Mouse (Mus musculus) brain, embryonic 18.5 days (tissue): ENCODE data around the gene Sept10.
"Not testable (repeated sequence)": the region's sequence is repeated elsewhere in the genome, so short reads cannot be mapped to it uniquely, and the experiment has no call there.

ENCODE experiments used
- DNase-seq: peaks from one replicate; pipeline ENCODE4 v3.0.0-alpha.2; 2012; ENCODE audit warnings: low read depth, low spot score

Sept10 gene

GRCm38 (mm10) chr10:59127637-59128036 lies 94.0 kb downstream of the Sept10 start:
- DNase-seq: no peak

GRCm38 (mm10) chr10:59125497-59125896 lies 96.2 kb downstream of the Sept10 start:
- no peak for DNase-seq

- DNase-seq: no peak
These were observed 101.8 kb downstream of the Sept10 start for GRCm38 (mm10) chr10:59119811-59120210.

GRCm38 (mm10) chr10:59119001-59119400 lies 102.6 kb downstream of the Sept10 start:
- no peak for DNase-seq

GRCm38 (mm10) chr10:59117555-59117954 lies 104.1 kb downstream of the Sept10 start:
- no peak for DNase-seq

GRCm38 (mm10) chr10:59116331-59116730 lies 105.3 kb downstream of the Sept10 start:
- DNase-seq: no peak

- no peak for DNase-seq
These were observed 106.0 kb downstream of the Sept10 start for GRCm38 (mm10) chr10:59115691-59116090.

- no peak for DNase-seq
These were observed 106.9 kb downstream of the Sept10 start for GRCm38 (mm10) chr10:59114535-59115291.

GRCm38 (mm10) chr10:59113386-59113785 lies 108.3 kb downstream of the Sept10 start:
- no peak for DNase-seq

GRCm38 (mm10) chr10:59112755-59113154 lies 108.9 kb downstream of the Sept10 start:
- DNase-seq: no peak

GRCm38 (mm10) chr10:59110386-59110785 lies 111.3 kb downstream of the Sept10 start:
- no peak for DNase-seq

GRCm38 (mm10) chr10:59109015-59109414 lies 112.6 kb downstream of the Sept10 start:
- DNase-seq: no peak

GRCm38 (mm10) chr10:59106644-59107043 lies 115.0 kb downstream of the Sept10 start:
- no peak for DNase-seq

- no peak for DNase-seq
These were observed 115.8 kb downstream of the Sept10 start for GRCm38 (mm10) chr10:59105885-59106284.

- peak; percentile 70 for DNase-seq
These were observed 117.0 kb downstream of the Sept10 start for GRCm38 (mm10) chr10:59104683-59105082.

GRCm38 (mm10) chr10:59103076-59103475 lies 118.6 kb downstream of the Sept10 start:
- not testable (repeated sequence) for DNase-seq

- DNase-seq: no peak
These were observed 129.7 kb downstream of the Sept10 start for GRCm38 (mm10) chr10:59091988-59092387.
